Mouse (Mus musculus) cerebellum, postnatal 14 days (tissue): ENCODE results near the gene Iglon5.
A peak's percentile ranks its signal among the peaks of the same experiment; 100 is the strongest.

Experiments
- DNase-seq, 2 experiments: peaks; one replicate each; pipeline ENCODE4 v3.0.0; 2021; ENCODE audit warnings: mixed read lengths in 2 of 2

Gene Iglon5

DNA sequence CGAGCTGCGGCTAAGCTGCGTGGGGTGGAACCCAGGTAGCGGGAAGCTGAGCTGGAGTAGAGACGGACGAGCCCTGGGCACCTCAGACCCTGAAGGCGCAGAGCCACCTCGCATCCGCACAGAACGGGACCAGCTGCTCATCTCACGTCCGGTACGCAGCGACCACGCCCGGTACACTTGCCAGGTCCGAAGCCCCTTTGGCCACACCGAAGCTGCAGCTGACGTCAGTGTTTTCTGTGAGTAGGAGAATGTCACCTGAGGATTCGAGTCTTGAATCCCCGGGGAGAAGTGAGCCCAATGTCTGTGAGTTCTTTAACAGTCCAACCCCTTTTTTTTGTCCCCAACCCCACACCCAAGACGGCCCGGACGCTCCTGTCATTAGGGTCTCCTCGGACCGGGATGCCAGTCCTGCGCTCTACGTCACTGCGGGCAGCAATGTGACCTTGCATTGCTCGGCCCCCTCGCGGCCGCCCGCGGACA lies 25.0 kb downstream of the Iglon5 start:
- no peak for DNase-seq

- no peak for DNase-seq
Measured at GRCm38 (mm10) chr7:43463976-43464375, 25.9 kb downstream of the Iglon5 start.

DNA sequence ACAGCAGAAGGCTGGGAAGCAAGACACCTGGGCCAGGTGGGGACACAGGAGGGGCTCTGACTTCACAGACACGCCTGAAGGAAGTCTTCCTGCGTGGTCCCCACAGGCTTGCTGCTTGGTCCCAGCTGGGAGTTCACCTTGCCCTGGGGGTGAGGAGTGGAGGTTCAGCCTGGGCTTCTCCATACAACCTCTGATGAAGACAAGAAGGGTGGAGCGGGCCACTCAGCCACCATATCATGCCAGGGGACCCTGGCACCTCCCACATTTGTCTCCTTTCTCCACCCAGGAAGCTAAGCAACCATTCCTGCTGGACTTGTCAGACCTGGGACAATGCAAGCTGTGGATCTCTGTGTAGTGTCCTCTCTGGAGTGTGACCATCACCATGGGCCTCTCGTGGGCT lies 27.0 kb downstream of the Iglon5 start, which contains the start of gene Vsig10l:
Gene Vsig10l (plus strand): TSS at position 301 of the 400 bp plus-strand sequence.
- no peak for DNase-seq

- no peak for DNase-seq
Measured at GRCm38 (mm10) chr7:43454371-43454770, 35.5 kb downstream of the Iglon5 start.

GRCm38 (mm10) chr7:43453599-43454355 lies 36.1 kb downstream of the Iglon5 start:
- no peak for DNase-seq

DNA sequence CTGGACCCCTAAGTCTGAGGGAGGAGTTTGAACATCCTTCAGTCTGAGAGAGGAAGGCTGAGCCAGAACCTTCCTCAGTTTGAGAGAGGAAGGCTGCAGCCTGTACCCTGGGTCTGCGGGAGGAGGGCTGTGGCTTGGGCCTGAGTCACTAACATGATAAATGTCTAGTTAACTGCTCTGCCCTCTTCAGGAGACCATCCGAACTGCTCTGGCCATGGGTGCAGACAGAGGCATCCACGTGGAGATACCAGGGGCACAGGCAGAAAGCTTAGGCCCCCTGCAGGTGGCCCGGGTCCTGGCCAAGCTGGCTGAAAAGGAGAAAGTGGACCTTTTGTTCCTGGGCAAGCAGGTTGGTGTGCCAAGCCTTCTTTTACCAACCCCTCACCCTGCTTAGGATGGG lies 37.3 kb downstream of the Iglon5 start:
- DNase-seq = peak in 1 of 2 experiments; percentile 26

DNA sequence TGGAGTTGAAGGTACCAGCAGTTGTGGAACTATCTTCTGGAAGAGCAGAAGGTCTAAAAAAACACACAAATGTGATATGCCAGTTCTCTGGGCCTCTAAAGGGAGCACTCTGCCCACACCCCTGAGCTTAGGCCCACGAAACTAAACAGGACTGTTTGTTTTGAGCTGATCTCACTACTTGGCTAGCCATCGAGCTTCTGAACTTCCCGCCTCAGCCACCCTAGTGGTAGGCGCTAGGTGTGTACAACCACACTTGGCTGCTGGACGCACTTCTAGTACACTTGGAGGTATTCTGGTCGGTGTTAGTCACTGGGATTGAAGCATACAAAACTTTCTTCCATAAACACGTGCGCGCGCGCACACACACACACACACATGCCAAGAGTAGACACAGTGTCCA lies 38.1 kb downstream of the Iglon5 start:
- no peak for DNase-seq

DNA sequence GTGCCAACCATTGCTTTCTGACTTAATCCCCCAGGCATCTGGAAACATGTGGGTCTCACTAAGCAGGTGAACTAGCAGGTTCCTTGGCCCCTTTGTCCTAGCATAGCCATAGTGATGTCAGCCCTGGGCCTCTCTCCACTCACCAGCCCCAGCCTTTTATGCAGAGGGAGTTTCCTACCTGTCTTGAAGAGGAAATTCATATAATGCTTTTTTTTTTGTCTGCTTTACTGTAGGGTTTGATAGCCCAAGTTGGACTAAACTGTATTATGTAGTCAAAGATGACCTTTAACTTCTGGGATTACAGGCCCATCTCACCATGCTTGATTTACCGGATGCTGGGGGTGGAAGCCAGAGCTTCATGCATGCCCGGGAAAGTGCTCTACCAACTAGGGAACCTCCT lies 40.1 kb downstream of the Iglon5 start:
- DNase-seq = no peak

DNA sequence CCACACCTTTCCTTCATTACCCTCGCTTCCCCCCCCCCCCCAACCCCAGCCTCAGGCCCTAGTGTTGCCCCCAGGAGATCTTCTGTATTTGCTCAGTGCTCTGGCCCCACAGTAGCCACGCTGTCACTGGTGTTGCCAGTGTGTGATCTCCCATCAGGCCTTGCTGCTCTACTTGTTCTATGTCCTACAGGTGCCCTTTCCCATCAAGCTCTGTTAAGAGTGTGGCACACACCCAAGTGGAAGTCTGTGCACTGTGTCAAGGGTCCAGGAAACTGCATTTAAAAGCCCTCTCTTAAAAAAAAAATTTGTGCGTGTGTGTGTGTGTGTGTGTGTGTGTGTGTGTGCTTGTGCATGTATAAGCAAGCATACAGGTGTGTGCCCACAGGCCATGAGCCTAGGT lies 41.6 kb downstream of the Iglon5 start:
- DNase-seq = no peak

GRCm38 (mm10) chr7:43447801-43448200 lies 42.1 kb downstream of the Iglon5 start:
- DNase-seq = no peak

DNA sequence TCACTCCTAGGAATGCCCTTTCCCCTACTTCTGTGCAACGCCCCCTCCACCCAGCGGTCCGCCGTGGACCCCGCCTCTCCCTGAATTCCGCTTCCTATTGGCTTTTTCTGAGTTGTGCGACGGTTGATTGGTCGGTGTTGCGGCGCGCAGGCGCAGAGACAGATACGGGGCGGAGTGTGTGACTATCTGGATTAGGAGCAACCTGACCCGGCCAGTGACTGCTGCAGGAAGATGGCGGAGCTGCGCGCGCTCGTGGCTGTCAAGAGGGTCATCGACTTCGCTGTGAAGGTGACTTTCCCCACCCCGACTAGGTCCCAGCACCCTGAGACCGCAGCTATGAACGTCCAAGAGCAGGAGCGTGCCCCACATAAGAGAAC lies 46.0 kb downstream of the Iglon5 start, which contains the start of the genes Etfb and Gm45233:
Gene Etfb (plus strand): TSS at position 167 of the 377 bp plus-strand sequence.
Gene Gm45233 (plus strand): TSS at position 212 of the 377 bp plus-strand sequence.
- DNase-seq = peak; percentile 92 to 94

- DNase-seq = peak; percentile 55 to 64
Measured at GRCm38 (mm10) chr7:43443126-43443916, 46.6 kb downstream of the Iglon5 start.

GRCm38 (mm10) chr7:43442684-43443083 lies 47.2 kb downstream of the Iglon5 start:
- DNase-seq = no peak

DNA sequence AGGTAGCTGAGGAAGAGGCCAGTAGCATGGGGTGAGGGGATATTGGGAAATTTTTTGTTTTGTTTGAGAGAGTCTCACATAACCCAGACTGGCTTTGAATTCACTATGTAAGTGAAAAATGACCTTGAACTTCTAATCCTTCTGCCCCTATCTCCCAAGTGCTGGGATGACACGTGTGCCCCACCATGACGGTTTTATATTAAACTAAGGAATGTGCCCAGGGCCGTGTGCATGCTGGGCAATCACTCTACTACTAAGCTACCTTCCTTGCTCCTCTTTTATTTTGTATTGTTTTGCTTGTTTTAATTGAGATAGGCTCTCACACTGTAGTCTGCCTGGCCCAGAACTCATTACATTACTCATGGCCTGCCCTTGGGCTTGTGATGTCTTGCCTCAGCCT lies 48.8 kb downstream of the Iglon5 start:
- no peak for DNase-seq

GRCm38 (mm10) chr7:43440482-43440881 lies 49.4 kb downstream of the Iglon5 start, which contains the start of gene Cldnd2:
Gene Cldnd2, plus strand, starts transcription at chr7:43440782.
- no peak for DNase-seq

DNA sequence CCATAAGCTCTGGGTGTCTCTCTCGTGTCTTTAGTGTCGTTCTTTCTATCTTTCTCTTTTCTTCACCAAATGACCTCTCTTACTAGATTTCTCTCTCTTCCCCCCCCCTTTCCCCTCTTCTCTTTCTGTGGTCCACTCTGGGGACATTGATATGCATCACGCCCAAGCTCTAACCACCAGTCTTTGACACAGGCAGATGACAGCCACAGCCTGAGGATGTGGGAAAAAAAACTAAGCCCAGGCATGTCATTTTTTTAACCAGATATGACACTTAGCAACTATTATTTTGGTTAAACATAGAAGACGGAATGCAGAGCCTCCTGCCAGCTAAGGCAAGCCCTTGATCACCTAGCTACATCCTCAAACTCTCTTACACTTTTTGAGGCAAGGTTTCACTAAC lies 51.3 kb downstream of the Iglon5 start:
- DNase-seq = no peak

- DNase-seq = no peak
Measured at GRCm38 (mm10) chr7:43436341-43437255, 53.3 kb downstream of the Iglon5 start, which contains the start of gene Nkg7. Gene Nkg7, plus strand, starts transcription at chr7:43437073.

DNA sequence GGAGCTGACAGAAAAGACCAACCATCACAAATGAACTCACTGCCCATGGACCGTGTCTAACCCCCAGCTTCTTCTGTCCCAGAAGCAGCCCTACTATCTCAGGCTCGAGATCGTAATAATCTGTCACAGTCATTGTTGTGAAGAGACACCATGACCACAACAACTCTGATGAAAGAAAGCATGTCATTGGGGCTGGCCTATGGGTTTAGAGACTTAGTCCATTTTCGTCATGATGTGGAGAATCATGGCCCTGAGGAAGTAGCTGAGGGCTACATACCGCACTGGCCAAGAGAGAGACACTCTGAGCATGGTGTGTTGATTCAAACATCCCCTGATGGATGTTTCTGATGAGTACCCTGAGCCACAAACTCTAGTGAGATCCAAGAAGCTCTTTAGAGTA lies 55.2 kb downstream of the Iglon5 start:
- DNase-seq = no peak

GRCm38 (mm10) chr7:43432891-43433290 lies 57.0 kb downstream of the Iglon5 start:
- no peak for DNase-seq

- no peak for DNase-seq
Measured at GRCm38 (mm10) chr7:43429500-43429899, 60.4 kb downstream of the Iglon5 start.

GRCm38 (mm10) chr7:43427406-43427805 lies 62.5 kb downstream of the Iglon5 start, which contains the start of gene Lim2:
Gene Lim2, plus strand, starts transcription at chr7:43427670.
- no peak for DNase-seq

GRCm38 (mm10) chr7:43423991-43424625 lies 65.8 kb downstream of the Iglon5 start:
- DNase-seq = no peak
